Mouse (Mus musculus): ENCODE data around the gene Eif3j1.
A peak's percentile ranks its signal among the peaks of the same experiment; 100 is the strongest.

The Eif3j1 gene

GRCm38 (mm10) chr2:122102070-122102469, 73.7 kb downstream of the Eif3j1 start:
- peak; percentile 15 to 18 for DNase-seq
